Mouse (Mus musculus): ENCODE measurements around the gene Pold3.

Gene Pold3

GRCm38 (mm10) chr7:100121376-100121789 is at the start of gene Pold3:
TSS of gene Pold3 (minus strand) at chr7:100121565.
- DNase-seq = peak; percentile 99

GRCm38 (mm10) chr7:100170756-100171155 is 49.4 kb upstream of the Pold3 start:
- DNase-seq = no peak

DNA sequence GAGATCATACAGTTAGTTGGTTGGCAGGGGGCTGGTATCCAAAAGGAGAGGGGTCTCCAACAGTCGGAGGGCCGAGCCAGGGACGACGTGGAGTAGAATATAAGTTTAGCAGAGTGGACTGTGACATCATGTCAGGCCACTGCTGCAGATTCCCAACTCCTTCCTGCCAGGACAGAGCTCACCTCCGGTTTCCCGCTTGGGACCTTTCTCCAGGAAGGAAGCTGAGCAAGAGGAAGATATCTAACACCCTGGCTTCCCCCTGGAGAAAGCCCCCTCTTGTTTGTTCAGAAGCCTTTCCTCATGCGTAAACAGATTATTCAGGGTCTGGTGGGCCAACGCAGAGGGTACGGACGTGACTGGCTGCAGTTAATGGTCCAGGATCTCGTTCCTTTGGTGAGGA is 47.3 kb upstream of the Pold3 start:
- peak; percentile 27 for DNase-seq

- DNase-seq = no peak
Measured at GRCm38 (mm10) chr7:100163506-100163905, 42.1 kb upstream of the Pold3 start.

DNA sequence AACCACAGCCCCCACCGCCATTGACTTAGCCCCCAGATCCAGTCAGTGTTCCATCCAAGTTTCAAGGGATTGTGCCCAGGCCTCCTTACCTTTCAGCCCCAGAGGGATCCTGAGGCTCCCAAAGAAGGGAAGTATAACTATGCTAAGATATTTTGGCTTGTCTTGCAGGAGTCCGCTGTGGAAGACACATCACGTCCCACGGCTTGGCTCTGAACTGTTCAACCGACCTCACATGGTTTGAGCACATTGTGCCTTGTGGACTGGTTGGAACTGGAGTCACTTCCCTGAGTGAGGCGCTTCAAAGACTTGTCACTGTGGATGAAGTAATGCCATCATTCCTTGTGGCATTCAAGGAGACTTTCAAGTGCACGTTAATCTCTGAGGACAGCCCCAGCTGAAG is 38.6 kb upstream of the Pold3 start:
- no peak for DNase-seq

DNA sequence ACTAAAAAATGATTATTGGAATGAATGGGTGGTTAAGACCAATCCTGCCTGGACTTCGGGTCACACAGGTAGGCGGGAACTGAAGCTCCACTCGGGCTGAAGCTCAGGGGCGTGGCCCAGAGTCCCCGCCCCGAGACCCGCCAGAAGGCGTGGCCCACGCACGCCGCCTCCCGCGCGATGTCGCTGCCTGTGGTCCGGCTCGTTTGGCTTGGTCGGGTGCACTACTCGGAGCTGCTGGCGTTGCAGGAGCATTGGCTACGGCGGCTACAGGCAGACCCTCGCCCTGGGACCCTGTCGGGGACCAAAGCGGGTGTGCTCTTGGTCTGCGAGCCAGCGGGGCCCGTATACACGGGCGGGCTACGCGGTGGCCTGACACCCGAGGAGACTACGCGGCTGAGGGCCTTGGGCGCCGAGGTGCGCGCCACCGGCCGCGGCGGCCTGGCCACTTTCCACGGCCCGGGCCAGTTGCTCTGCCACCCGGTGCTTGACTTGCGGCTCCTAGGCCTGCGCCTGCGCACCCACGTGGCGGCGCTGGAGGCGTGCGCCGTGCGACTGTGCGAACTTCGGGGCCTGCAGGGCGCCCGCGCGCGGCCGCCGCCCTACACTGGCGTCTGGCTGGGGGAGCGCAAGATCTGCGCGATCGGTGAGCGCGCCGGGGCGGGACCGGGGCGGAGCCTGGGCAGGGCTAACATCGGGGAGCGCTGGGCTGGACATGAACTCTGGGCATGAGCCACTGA is 37.9 kb upstream of the Pold3 start, which contains the start of gene Lipt2:
Gene Lipt2 (plus strand): TSS at position 173 of the 737 bp plus-strand sequence.
- DNase-seq = peak; percentile 96

DNA sequence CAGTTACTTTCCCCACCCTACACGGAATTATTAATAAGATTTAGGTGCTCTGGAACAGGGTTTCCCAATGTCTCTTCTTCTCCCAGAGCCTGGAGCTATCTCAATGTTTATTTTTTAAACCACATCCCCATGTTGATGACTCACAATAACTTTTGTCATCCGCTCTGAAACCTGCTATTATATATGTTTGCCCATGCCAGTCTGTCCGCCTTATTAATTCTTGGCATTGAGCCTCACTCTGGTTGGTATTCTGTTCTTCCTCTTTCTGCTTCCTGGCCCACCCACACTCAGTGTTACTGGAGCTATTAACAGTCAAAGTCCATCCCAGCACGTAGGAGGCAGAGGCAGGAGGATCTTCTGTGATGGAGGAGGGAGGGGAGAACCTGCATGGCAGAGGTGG is 36.3 kb upstream of the Pold3 start:
- DNase-seq = no peak

DNA sequence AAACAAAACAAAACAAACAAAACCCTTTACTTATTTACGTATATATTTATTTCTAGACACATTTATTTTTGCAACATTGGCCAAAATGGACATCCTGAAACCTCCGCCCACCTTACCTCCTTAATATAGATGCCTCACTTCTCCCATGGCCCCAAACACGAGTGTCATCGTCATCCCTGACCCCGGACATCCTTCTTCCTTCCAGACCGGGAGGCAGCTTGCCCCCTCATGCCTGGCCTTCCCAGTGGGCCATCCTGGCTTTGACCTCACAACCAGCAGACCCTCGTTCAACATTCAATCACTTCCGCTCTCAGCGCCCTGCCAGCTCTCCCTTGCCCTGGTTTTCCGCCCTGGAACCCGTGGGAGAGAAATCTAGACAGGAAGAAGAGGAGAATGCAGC is 29.3 kb upstream of the Pold3 start:
- DNase-seq = peak; percentile 19

DNA sequence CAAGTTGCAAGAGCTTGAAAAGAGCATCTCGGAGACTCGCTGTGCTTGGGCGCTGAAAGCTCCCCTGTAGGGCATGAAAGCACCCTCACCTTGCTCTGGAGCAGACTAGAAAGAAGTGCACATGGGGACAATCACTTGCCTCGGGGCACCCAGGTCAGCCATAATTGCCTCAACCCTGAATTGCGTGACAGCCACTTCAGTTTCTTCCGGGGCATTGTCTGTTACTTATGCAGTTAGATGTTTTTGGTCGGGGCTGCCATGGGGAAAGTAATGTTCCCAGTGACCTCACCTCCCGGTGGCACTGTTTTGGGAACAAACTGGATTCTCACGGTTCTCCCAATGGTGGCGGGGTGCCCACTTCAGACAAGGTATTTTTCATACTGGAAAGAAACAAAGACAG is 28.7 kb upstream of the Pold3 start:
- DNase-seq = peak; percentile 35

GRCm38 (mm10) chr7:100148586-100148985 is 27.2 kb upstream of the Pold3 start:
- DNase-seq = no peak

- DNase-seq = no peak
Measured at GRCm38 (mm10) chr7:100140591-100140990, 19.2 kb upstream of the Pold3 start.

GRCm38 (mm10) chr7:100138075-100138474 is 16.7 kb upstream of the Pold3 start:
- DNase-seq = no peak

DNA sequence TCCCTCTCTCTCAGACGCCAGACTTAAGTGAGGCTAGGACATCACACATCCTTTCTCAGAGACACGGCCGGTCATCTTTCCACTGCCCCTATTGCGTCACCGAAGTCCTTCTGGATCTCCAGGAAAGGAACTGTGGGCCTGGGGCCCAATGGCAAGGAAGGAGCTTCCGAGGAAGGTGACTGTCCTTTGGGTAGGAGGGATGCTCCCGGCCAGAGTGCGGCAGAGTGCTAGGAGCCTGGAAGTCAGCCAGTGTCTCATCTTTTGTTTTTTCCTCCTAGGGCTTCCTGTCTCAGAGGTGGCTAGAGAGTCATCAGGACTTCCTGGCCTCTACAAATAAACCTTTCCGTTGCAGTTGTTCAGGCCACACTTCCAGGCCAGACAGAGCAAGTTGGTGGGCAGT is 15.7 kb upstream of the Pold3 start:
- DNase-seq = peak; percentile 68

DNA sequence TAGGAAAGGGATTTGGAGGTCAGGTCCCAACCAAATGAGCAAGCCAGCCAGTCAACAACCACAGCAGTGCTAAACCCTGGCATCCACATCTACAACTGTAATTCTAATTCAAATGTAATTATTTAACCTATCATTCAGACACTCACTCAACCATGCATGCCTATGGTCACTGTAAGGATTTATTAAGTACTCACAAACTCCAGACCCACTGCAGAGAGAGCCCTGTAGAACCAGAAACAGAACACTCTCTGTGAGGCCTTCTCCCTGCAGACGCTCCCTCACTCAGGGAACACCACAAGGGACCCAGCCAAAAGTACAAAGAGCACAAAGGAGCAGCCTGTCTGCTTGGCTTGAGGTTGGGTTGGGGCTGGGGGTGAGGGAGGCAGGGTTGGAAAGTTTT is 11.0 kb upstream of the Pold3 start:
- DNase-seq = no peak

GRCm38 (mm10) chr7:100130592-100130991 is 9.2 kb upstream of the Pold3 start:
- no peak for DNase-seq

DNA sequence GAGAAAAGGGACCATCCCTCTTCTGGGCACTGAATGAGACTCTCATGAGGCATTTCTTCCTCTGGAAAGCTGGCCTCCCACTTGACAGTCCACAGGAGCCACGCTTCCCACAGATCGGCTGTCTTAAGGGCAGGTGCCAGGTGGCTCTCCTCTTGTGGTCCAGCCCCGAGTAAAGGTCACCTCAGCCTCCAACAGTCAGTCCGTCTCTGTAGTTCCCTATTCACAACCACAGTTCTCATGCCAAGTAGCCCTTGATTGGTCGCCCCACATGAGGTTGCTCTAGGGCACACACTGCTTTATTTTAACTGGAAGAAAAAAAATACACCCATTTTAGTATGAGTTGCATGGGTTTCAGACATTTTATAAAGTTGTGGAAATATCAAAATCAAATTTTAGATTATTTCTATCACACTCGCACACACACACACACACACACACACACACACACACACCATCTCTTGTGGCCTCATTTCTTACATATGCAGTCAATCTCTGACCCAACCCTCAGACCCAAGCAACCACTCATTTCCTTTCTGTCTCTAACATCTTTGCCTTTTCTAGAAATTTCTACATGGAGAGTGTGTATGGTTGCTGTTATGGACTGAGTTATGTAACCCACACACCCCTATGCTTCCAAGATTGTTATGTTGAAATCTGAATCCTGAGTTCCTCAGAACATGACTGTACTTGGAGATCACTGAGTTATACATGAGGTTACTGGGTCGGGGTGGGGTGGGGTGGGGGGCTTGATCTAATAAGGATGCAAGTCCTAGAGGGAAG is 7.1 kb upstream of the Pold3 start:
- no peak for DNase-seq

GRCm38 (mm10) chr7:100126514-100126913 is 5.1 kb upstream of the Pold3 start:
- DNase-seq = no peak

DNA sequence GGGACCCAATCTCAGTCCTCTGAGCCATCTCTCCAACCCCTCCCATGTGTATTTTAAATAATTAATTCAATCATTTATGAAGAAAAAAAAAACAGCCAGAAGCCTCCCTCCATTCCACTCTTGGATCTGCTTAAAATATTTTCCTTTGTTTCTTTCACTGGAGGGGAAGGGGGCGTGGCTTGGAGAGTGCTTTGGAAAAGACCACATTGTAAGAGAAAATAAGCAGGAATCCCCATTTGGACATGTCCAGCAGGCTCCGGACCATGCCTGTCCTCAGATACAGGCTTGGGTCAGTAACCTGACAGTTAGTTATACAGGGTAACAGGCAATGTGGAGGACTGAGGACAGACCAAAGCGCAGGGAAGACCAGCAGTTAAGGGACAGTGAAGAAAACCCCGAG is 3.8 kb upstream of the Pold3 start:
- DNase-seq = peak; percentile 22

DNA sequence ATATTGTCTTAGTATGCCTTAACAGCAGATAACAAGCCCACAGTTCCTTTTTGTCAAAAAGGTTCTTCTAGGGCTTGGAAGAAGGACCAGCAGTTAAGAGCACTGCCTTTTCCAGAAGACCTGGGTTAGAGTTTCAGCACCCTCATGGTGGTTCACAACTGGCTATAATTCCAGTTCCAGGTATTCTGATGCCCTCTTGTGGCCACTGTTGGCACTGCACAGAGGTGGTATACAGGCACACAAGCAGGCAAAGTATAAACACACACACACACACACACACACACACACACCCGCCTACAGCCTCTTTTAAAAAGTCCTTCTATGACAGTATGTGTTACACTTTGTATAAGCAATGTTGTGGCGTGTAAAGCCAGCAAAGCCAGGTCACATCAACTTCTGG is 2.8 kb upstream of the Pold3 start:
- DNase-seq = peak; percentile 20

DNA sequence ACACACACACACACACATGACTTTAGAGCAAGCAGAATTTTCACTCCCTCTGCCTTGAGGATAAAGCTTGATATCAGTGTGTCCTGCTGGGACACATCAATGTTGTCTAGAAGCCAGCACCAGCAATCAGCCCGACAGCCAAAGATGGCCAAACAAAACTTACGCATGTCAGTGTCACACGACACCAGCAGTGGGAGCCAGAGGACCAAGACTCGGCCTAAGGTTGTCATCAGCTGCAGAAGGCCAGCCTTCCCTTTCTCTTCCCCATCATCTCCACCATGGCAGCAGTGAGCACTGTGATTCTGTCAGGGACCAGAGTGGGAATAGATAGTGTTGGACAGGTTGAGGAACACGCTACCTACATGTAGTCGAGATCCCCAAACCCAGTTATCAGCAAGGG is 2.1 kb upstream of the Pold3 start:
- DNase-seq = peak; percentile 60

DNA sequence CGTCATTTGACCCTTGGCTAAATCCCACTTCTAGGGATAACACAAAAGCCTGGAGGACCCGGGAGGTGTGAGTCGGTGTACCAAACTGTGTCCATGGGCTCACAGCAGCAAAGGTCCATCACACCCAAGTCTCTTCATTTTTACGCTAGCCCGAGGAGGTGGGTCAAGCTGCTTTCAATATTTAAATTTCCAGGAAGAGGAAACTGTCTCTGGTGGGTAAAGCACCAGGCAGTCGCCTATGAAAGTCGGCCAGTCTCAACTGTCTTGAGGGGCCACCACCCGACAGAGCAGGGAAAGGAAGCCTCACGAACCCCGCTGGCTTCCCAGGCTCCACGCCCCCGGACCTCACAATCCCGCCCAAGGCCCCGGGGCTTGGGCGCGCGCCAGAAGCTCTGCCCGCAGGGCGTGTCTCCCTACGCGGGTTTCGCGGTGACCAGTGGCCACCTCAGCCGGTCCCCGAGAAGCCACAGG is 539 bp downstream of the Pold3 start:
- no peak for DNase-seq

GRCm38 (mm10) chr7:100114279-100114678 is 7.1 kb downstream of the Pold3 start:
- no peak for DNase-seq

DNA sequence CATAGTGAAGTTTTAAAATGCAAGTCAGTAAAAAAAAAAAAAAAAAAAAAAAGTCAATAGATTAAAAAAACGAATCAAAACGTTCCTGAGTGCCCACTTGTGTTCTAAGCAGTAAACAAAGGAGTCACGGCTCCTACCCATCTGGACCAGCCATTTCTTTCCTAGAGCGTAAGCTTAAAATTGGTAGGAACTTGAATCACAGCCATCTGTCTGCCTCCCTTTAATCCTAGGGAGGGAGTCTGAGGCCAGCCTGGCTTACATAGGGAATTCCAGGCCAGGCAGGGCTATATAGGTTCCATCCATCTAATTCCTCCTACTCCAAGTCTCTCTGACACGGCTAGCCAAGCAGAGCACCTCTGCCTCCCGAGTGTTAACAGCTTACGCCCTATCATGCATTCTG is 7.5 kb downstream of the Pold3 start:
- no peak for DNase-seq

DNA sequence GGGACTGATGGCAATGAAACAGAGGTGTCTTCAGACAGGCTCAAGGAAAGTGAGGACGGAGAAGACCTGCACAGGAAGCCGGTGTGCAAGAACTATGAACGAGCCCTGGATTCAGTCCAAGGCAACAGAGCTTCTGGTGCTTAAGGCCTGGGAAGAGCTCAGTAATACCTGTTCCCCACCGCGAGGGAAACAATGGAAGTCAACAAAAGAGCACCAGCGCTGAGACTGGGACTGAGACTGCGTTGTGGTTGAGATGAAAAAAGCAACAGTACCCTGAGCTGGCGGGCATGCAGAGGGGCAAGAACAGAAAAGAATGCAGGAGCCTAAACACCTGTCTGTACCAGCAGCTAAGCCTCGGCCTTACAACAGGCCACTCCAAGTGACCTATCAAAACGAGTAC is 9.9 kb downstream of the Pold3 start:
- DNase-seq = no peak

Measured in kidney, postnatal 14 days (tissue).